36 mouse cellular contexts compared by ENCODE assay signal in genomic region chr1:144215230-144215629, GRCm38 (mm10). TPM values are rescaled to one million over a fixed set of nuclear protein-coding genes. Genes with fewer than 3 reads are reported as not detected.
A peak's percentile ranks its signal among the peaks of the same experiment; 100 is the strongest.
DNase-seq lines count a peak whose midpoint lies in the region; ATAC-seq lines count a peak whose summit lies in the region.
"Had no signal": no experiment of that assay in that cellular context is flagged by ENCODE, and none has a peak within 500 bp of the region (broad histone marks: within the 10 kb centered on the region; RNA-seq: fewer than 3 reads in every experiment).

No protein-coding gene starts in this region.

- H3K4me1 ChIP-seq in megakaryocyte, embryonic 14.5 days, result peaks cover 31% of the 10 kb centered on the region
- H3K4me1 ChIP-seq in forebrain, embryonic 14.5 days (ENCODE audit: control insufficient read depth, insufficient read depth, low read length), result no peaks in the 10 kb centered on the region
- H3K4me1 ChIP-seq: heart, embryonic 15.5 days; kidney, embryonic 15.5 days; limb, embryonic 15.5 days; liver, embryonic 13.5 days; midbrain, embryonic 13.5 days had no signal

- intact Hi-C loops in left cerebral cortex, postnatal 36 days (cut with DNase I), result no loop called here

- no peaks in the 10 kb centered on the region for H3K27me3 ChIP-seq in megakaryocyte, embryonic 14.5 days (replicated peaks)
- no peaks in the 10 kb centered on the region for H3K27me3 ChIP-seq in forebrain, embryonic 14.5 days (replicated peaks; ENCODE audit: control insufficient read depth, insufficient read depth, low read length)
- H3K27me3 ChIP-seq: heart, embryonic 15.5 days; kidney, embryonic 15.5 days; limb, embryonic 15.5 days; liver, embryonic 13.5 days; midbrain, embryonic 13.5 days had no signal

- H3K9me3 ChIP-seq in megakaryocyte, embryonic 14.5 days, result no peaks in the 10 kb centered on the region
- H3K9me3 ChIP-seq in forebrain, embryonic 14.5 days (replicated peaks; ENCODE audit: control insufficient read depth, low read length), result no peaks in the 10 kb centered on the region
- H3K9me3 ChIP-seq: heart, embryonic 15.5 days; kidney, embryonic 15.5 days; limb, embryonic 15.5 days; liver, embryonic 13.5 days; midbrain, embryonic 13.5 days had no signal

- DNase-seq in forebrain, embryonic 14.5 days (ENCODE audit: low spot score), result no peak
- no peak for DNase-seq in layer of hippocampus, postnatal 25 days (ENCODE audit: extremely low spot score in 1 of 2, low spot score in 1 of 2)
- no peak for DNase-seq in left cerebral cortex, postnatal 36 days (ENCODE audit: low spot score in 2 of 2)
- no peak for DNase-seq in embryo, embryonic 11 days
- DNase-seq: adrenal gland, postnatal 25 days; cerebellum, adult 11-12 months; cerebellum, adult 9-11 months; forebrain, postnatal 0 days; heart, postnatal 36 days; kidney, adult 18-20 months; kidney, postnatal 25 days; left cerebral cortex, postnatal 4 days; liver, embryonic 13.5 days; lung, adult 2 months; lung, postnatal 10 days; right cerebral cortex, postnatal 25 days; thymus, postnatal 14 days had no signal

- ATAC-seq in CD4-positive, CD25-positive, alpha-beta regulatory T cell, adult 4 months, result peak; percentile 84
- ATAC-seq in granulocyte monocyte progenitor cell, adult 5-6 weeks (replicated peaks; ENCODE audit: poor library complexity, severe bottlenecking), result peak; percentile 93
- no peak for ATAC-seq in forebrain, embryonic 14.5 days
- ATAC-seq: forebrain, postnatal 0 days; midbrain, embryonic 13.5 days had no signal

- H3K9ac ChIP-seq in forebrain, embryonic 14.5 days (ENCODE audit: low read length), result no peak overlapping the region
- H3K9ac ChIP-seq: forebrain, postnatal 0 days; heart, embryonic 15.5 days; hindbrain, embryonic 14.5 days; kidney, embryonic 15.5 days; limb, embryonic 15.5 days; liver, embryonic 13.5 days; midbrain, embryonic 13.5 days had no signal

- H3K4me2 ChIP-seq in forebrain, embryonic 14.5 days (ENCODE audit: low read length), result no peak overlapping the region
- H3K4me2 ChIP-seq: heart, embryonic 15.5 days; hindbrain, embryonic 14.5 days; kidney, embryonic 15.5 days; limb, embryonic 15.5 days; liver, embryonic 13.5 days; midbrain, embryonic 13.5 days had no signal

- H3K36me3 ChIP-seq in megakaryocyte, embryonic 14.5 days (replicated peaks; ENCODE audit: low read length), result peaks cover 2% of the 10 kb centered on the region
- H3K36me3 ChIP-seq in forebrain, embryonic 14.5 days (ENCODE audit: control insufficient read depth, insufficient read depth, low read length), result no peaks in the 10 kb centered on the region
- H3K36me3 ChIP-seq: heart, embryonic 15.5 days; kidney, embryonic 15.5 days; limb, embryonic 15.5 days; liver, embryonic 13.5 days; midbrain, embryonic 13.5 days had no signal

- H3K27ac ChIP-seq in forebrain, embryonic 14.5 days (ENCODE audit: low read depth, low read length), result no peak overlapping the region
- H3K27ac ChIP-seq: heart, embryonic 15.5 days; hindbrain, embryonic 14.5 days; kidney, embryonic 15.5 days; left cerebral cortex, adult 2 months; limb, embryonic 15.5 days; liver, embryonic 13.5 days; macrophage; midbrain, embryonic 13.5 days had no signal

- H3K4me3 ChIP-seq in megakaryocyte, embryonic 14.5 days (replicated peaks), result peak overlapping the region; percentile 70
- no peak overlapping the region for H3K4me3 ChIP-seq in forebrain, embryonic 14.5 days (ENCODE audit: low read depth, low read length)
- H3K4me3 ChIP-seq: erythroblast, embryonic 14.5 days; heart, embryonic 15.5 days; kidney, embryonic 15.5 days; left cerebral cortex, adult 2 months; limb, embryonic 15.5 days; liver, embryonic 13.5 days; midbrain, embryonic 13.5 days had no signal

RNA-seq across cellular contexts. Expression of gene Rgs1, which starts 33.8 kb away (rescaled TPM):
- 100 to 1,000 TPM; 590 to 617 TPM for polyA plus RNA-seq in CD4-positive, CD25-positive, alpha-beta regulatory T cell, adult 4 months (2017; shearing (Covaris generic))
- 3.8 and 4.0 TPM in 2 replicates for total RNA-seq in granulocyte monocyte progenitor cell, adult 5-6 weeks (2014; fragmentation: Nextera tagmentation)
- total RNA-seq in granulocyte monocyte progenitor cell, adult 5-6 weeks (2017), result 65.3 and 73.3 TPM in 2 replicates
- 0.09 TPM in 1 of 2 replicates, not detected in the other for polyA plus RNA-seq in megakaryocyte, embryonic 14.5 days (2012; ENCODE audit: insufficient read depth, low replicate concordance)
- not detected in 2 replicates for polyA plus RNA-seq in forebrain, embryonic 14.5 days (2014; fragmentation: Nextera tagmentation; extraction: Ambion mirVana)
- total RNA-seq in layer of hippocampus, postnatal 25 days (2021), result not detected
- under 1 TPM in 1 of 2 experiments, not detected in 1; 0.35 TPM for total RNA-seq in left cerebral cortex, postnatal 36 days (2021)
- total RNA-seq: ES-E14; forebrain, postnatal 0 days; gastrocnemius, adult 8-10 months; heart, postnatal 36 days; layer of hippocampus, adult 18-20 months; layer of hippocampus, postnatal 10 days had no signal
- polyA plus RNA-seq: forebrain, embryonic 11.5 days; forebrain, postnatal 0 days; hindbrain, embryonic 14.5 days; intestine, embryonic 14.5 days; kidney, embryonic 15.5 days; midbrain, embryonic 13.5 days; neural tube, embryonic 11.5 days had no signal

RNA-seq across cellular contexts. Expression of gene Rgs13, which starts 38.1 kb away (rescaled TPM):
- polyA plus RNA-seq in CD4-positive, CD25-positive, alpha-beta regulatory T cell, adult 4 months (2017; shearing (Covaris generic)), result 1 to 10 TPM in 1 of 2 experiments, not detected in 1; 1.8 TPM
- not detected in 2 replicates for total RNA-seq in granulocyte monocyte progenitor cell, adult 5-6 weeks (2014; fragmentation: Nextera tagmentation)
- not detected in 2 replicates for total RNA-seq in granulocyte monocyte progenitor cell, adult 5-6 weeks (2017)
- polyA plus RNA-seq in megakaryocyte, embryonic 14.5 days (2012; ENCODE audit: insufficient read depth, low replicate concordance), result not detected in 2 replicates
- polyA plus RNA-seq in forebrain, embryonic 14.5 days (2014; fragmentation: Nextera tagmentation; extraction: Ambion mirVana), result 2.3 and 2.7 TPM in 2 replicates
- 1 to 10 TPM in 1 of 2 experiments, under 1 TPM in 1; 0.86 to 1.2 TPM for total RNA-seq in layer of hippocampus, postnatal 25 days (2021)
- under 1 TPM; 0.70 to 0.74 TPM for total RNA-seq in left cerebral cortex, postnatal 36 days (2021)
- total RNA-seq: adrenal gland, postnatal 25 days; gastrocnemius, adult 8-10 months; heart, postnatal 36 days had no signal
- polyA plus RNA-seq: erythroblast, embryonic 14.5 days; gonadal fat pad, adult 2 months; intestine, embryonic 14.5 days; kidney, embryonic 15.5 days; liver, embryonic 13.5 days; lung, adult 2 months; macrophage had no signal
